Mouse (Mus musculus) stomach, postnatal 0 days (tissue): ENCODE results near the gene Clip4. TPM values are rescaled to one million over a fixed set of nuclear protein-coding genes. Genes with fewer than 3 reads are reported as not detected.
A peak's percentile ranks its signal among the peaks of the same experiment; 100 is the strongest.

Source experiments
- ATAC-seq: fragments of 200-750 bp; cut with Nextera tagmentation; 2 replicates; pipeline ENCODE4 v1.8.0; 2017; ENCODE audit not compliant: low FRiP score, low TSS enrichment
- DNase-seq: peaks from one replicate; pipeline ENCODE4 v3.0.0-alpha.2; 2016; ENCODE audit warnings: low spot score
- H3K27ac ChIP-seq: fragments of 300-500 bp; sonication (generic); replicated peaks from 2 replicates; pipeline ENCODE4 v1.5.1; 2014; ENCODE audit warnings: mild to moderate bottlenecking, control low read depth
- H3K27me3 ChIP-seq: fragments of 300-500 bp; sonication (generic); 2 replicates; pipeline ENCODE4 v1.6.1; 2014; ENCODE audit warnings: low read length; ENCODE audit not compliant: control insufficient read depth, insufficient read depth
- H3K36me3 ChIP-seq: fragments of 300-500 bp; sonication (generic); 2 replicates; pipeline ENCODE4 v1.6.1; 2014; ENCODE audit warnings: low read length, mixed read lengths; ENCODE audit not compliant: control insufficient read depth, insufficient read depth
- H3K4me1 ChIP-seq: fragments of 300-500 bp; sonication (generic); replicated peaks from 2 replicates; pipeline ENCODE4 v1.6.1; 2014; ENCODE audit warnings: antibody characterized with exemption; ENCODE audit not compliant: control insufficient read depth, insufficient read depth
- H3K4me2 ChIP-seq: fragments of 300-500 bp; sonication (generic); replicated peaks from 2 replicates; pipeline ENCODE4 v1.6.1; 2014; ENCODE audit warnings: low read depth, mild to moderate bottlenecking, control low read depth, moderate library complexity
- H3K4me3 ChIP-seq: fragments of 300-500 bp; sonication (generic); 2 replicates; pipeline ENCODE4 v1.5.1; 2014; ENCODE audit warnings: low read depth, low read length, control low read depth
- H3K9ac ChIP-seq: fragments of 300-500 bp; sonication (generic); 2 replicates; pipeline ENCODE4 v1.6.1; 2014; ENCODE audit warnings: mild to moderate bottlenecking, low read length, control low read depth, mixed read lengths
- H3K9me3 ChIP-seq: fragments of 300-500 bp; sonication (generic); 2 replicates; pipeline ENCODE4 v1.6.1; 2016; ENCODE audit warnings: low read length; ENCODE audit not compliant: control insufficient read depth
- CTCF ChIP-seq: IDR thresholded peaks from 2 replicates; pipeline ENCODE4 v1.5.1; 2016; ENCODE audit warnings: antibody characterized with exemption, low read depth, mild to moderate bottlenecking, moderate library complexity
- EP300 ChIP-seq: optimal IDR thresholded peaks from 2 replicates; pipeline ENCODE3; 2016; ENCODE audit warnings: antibody characterized with exemption
- WGBS: fragments of 180-500 bp; shearing (Covaris S2); extraction: QIAGEN DNeasy Blood & Tissue Kit; methylation state at CpG from one replicate; pipeline ENCODE4 v1.1.7; 2014; 5-methylcytosine and 5-hydroxymethylcytosine counted together
- polyA plus RNA-seq: library from polyadenylated mRNA; unstranded; fragments of >200 nt; fragmentation: Nextera tagmentation; extraction: Ambion mirVana; gene quantifications from 2 replicates; pipeline ENCODE4 v1.2.1, GENCODE M21; 2015

Clip4 gene
- polyA plus RNA-seq, 1 experiment from 2014 or later = 12.5 TPM

- ATAC-seq (no peak; the same call in 1 of the 2 replicates), DNase-seq (no peak)
- Histone ChIP-seq H3K9ac (no peak overlapping the region), H3K4me1 (no peaks in the 10 kb centered on the region), H3K27ac (peak overlapping the region; percentile 79), H3K36me3 (no peaks in the 10 kb centered on the region), H3K4me2 (no peak overlapping the region), H3K27me3 (no peaks in the 10 kb centered on the region), H3K9me3 (no peaks in the 10 kb centered on the region), H3K4me3 (no peak overlapping the region)
- 36% methylated on average over 15 of the region's 15 CpGs for WGBS
- TF ChIP-seq CTCF (no peak), EP300 (no peak)
Measured at GRCm38 (mm10) chr17:71795521-71796205, 27.4 kb downstream of the Clip4 start.

- ATAC-seq = no peak
- Histone ChIP-seq H3K27ac (no peak overlapping the region), H3K4me3 (no peak overlapping the region)
Measured at GRCm38 (mm10) chr17:71803456-71803855, 35.2 kb downstream of the Clip4 start.

GRCm38 (mm10) chr17:71803876-71804275 is 35.6 kb downstream of the Clip4 start:
- DNase-seq (no peak), ATAC-seq (no peak)
- H3K36me3 ChIP-seq = no peaks in the 10 kb centered on the region
- TF ChIP-seq EP300 (no peak), CTCF (no peak)
- no peak overlapping the region for H3K4me2 ChIP-seq
- H3K27ac ChIP-seq = no peak overlapping the region
- H3K27me3 ChIP-seq = no peaks in the 10 kb centered on the region
- H3K4me3 ChIP-seq = no peak overlapping the region
- H3K9me3 ChIP-seq = no peaks in the 10 kb centered on the region
- H3K4me1 ChIP-seq = no peaks in the 10 kb centered on the region
- 76% methylated on average over 4 of the region's 4 CpGs for WGBS
- H3K9ac ChIP-seq = no peak overlapping the region

More at GRCm38 (mm10) chr17:71803456-71803855, 35.2 kb downstream of the Clip4 start:
- 85% methylated on average over 6 of the region's 6 CpGs for WGBS
- Histone ChIP-seq H3K4me1 (no peaks in the 10 kb centered on the region), H3K27me3 (no peaks in the 10 kb centered on the region), H3K4me2 (no peak overlapping the region), H3K9me3 (no peaks in the 10 kb centered on the region), H3K36me3 (no peaks in the 10 kb centered on the region), H3K9ac (no peak overlapping the region)
- DNase-seq = no peak
- TF ChIP-seq EP300 (no peak), CTCF (no peak)

GRCm38 (mm10) chr17:71811070-71811469 is 42.8 kb downstream of the Clip4 start:
- DNase-seq (peak; percentile 22), ATAC-seq (peak; percentile 68)
- no peak overlapping the region for H3K4me3 ChIP-seq
- H3K36me3 ChIP-seq = no peaks in the 10 kb centered on the region
- H3K9ac ChIP-seq = no peak overlapping the region
- WGBS = 25% methylated on average over 8 of the region's 8 CpGs
- no peak for TF ChIP-seq CTCF
- no peak for TF ChIP-seq EP300
- 0 out of 2 replicates have a peak overlapping the region, but pooled peaks have one; percentile 35 for H3K27ac ChIP-seq
- no peaks in the 10 kb centered on the region for H3K9me3 ChIP-seq
- H3K4me1 ChIP-seq = no peaks in the 10 kb centered on the region
- no peaks in the 10 kb centered on the region for H3K27me3 ChIP-seq
- H3K4me2 ChIP-seq = no peak overlapping the region

GRCm38 (mm10) chr17:71816136-71816864 is 48.0 kb downstream of the Clip4 start:
- Histone ChIP-seq H3K36me3 (no peaks in the 10 kb centered on the region; the same call in 1 of the 2 replicates), H3K27ac (no peak overlapping the region), H3K4me3 (no peak overlapping the region), H3K27me3 (no peaks in the 10 kb centered on the region), H3K4me2 (no peak overlapping the region), H3K9ac (no peak overlapping the region), H3K9me3 (no peaks in the 10 kb centered on the region), H3K4me1 (no peaks in the 10 kb centered on the region)
- ATAC-seq = no peak
- DNase-seq = no peak
- 81% methylated on average over 8 of the region's 8 CpGs for WGBS
- TF ChIP-seq EP300 (no peak), CTCF (no peak)
